Mouse (Mus musculus) neural tube, embryonic 11.5 days (tissue): Measurements from ENCODE around the gene Ankrd28. TPM values are rescaled to one million over a fixed set of nuclear protein-coding genes. Genes with fewer than 3 reads are reported as not detected.
"Not testable (repeated sequence)": the region's sequence is repeated elsewhere in the genome, so short reads cannot be mapped to it uniquely, and the experiment has no call there.

Experiments
- ATAC-seq: fragments of 200-750 bp; cut with Nextera tagmentation; 2 replicates; pipeline ENCODE4 v1.8.0; 2017; ENCODE audit warnings: moderate number of reproducible peaks, mild to moderate bottlenecking, moderate TSS enrichment, moderate library complexity; ENCODE audit not compliant: insufficient read depth, low FRiP score, low TSS enrichment
- DNase-seq: peaks from one replicate; pipeline ENCODE4 v3.0.0-alpha.2; 2015; ENCODE audit warnings: low spot score
- H3K27ac ChIP-seq: fragments of 300-500 bp; sonication (generic); 2 replicates; pipeline ENCODE4 v1.5.1; 2014; ENCODE audit warnings: low read depth, mild to moderate bottlenecking, low read length
- H3K27me3 ChIP-seq: fragments of 300-500 bp; sonication (generic); 2 replicates; pipeline ENCODE4 v1.6.1; 2014; ENCODE audit warnings: mild to moderate bottlenecking, low read length, mixed read lengths; ENCODE audit not compliant: control insufficient read depth, insufficient read depth
- H3K36me3 ChIP-seq: fragments of 300-500 bp; sonication (generic); 2 replicates; pipeline ENCODE4 v1.6.1; 2014; ENCODE audit warnings: mild to moderate bottlenecking, low read length, moderate library complexity, mixed read lengths; ENCODE audit not compliant: control insufficient read depth, insufficient read depth
- H3K4me1 ChIP-seq: fragments of 300-500 bp; sonication (generic); 2 replicates; pipeline ENCODE4 v1.6.1; 2014; ENCODE audit warnings: low read length, mixed read lengths; ENCODE audit not compliant: control insufficient read depth, insufficient read depth
- H3K4me2 ChIP-seq: fragments of 300-500 bp; sonication (generic); 2 replicates; pipeline ENCODE4 v1.6.1; 2014; ENCODE audit warnings: low read depth, mild to moderate bottlenecking, moderate library complexity
- H3K4me3 ChIP-seq: fragments of 300-500 bp; sonication (generic); 2 replicates; pipeline ENCODE4 v1.5.1; 2014; ENCODE audit warnings: low read depth, low read length
- H3K9ac ChIP-seq: fragments of 300-500 bp; sonication (generic); 2 replicates; pipeline ENCODE4 v1.6.1; 2014; ENCODE audit warnings: mild to moderate bottlenecking, low read length
- H3K9me3 ChIP-seq: fragments of 300-500 bp; sonication (generic); 2 replicates; pipeline ENCODE4 v1.6.1; 2016; ENCODE audit warnings: low read length; ENCODE audit not compliant: control insufficient read depth
- WGBS: fragments of 180-500 bp; shearing (Covaris S2); extraction: QIAGEN DNeasy Blood & Tissue Kit; methylation state at CpG from one replicate; pipeline ENCODE4 v1.1.7; 2014; 5-methylcytosine and 5-hydroxymethylcytosine counted together
- polyA plus RNA-seq: library from polyadenylated mRNA; unstranded; fragments of >200 nt; fragmentation: Nextera tagmentation; extraction: Ambion mirVana; gene quantifications from 2 replicates; pipeline ENCODE4 v1.2.1, GENCODE M21; 2014

The Ankrd28 gene
- polyA plus RNA-seq, 1 experiment from 2014 or later: 10.2 TPM

- DNase-seq, ATAC-seq, H3K9ac ChIP-seq: not testable (repeated sequence)
These were observed 72.0 kb downstream of the Ankrd28 start for GRCm38 (mm10) chr14:31758410-31758809.

DNA sequence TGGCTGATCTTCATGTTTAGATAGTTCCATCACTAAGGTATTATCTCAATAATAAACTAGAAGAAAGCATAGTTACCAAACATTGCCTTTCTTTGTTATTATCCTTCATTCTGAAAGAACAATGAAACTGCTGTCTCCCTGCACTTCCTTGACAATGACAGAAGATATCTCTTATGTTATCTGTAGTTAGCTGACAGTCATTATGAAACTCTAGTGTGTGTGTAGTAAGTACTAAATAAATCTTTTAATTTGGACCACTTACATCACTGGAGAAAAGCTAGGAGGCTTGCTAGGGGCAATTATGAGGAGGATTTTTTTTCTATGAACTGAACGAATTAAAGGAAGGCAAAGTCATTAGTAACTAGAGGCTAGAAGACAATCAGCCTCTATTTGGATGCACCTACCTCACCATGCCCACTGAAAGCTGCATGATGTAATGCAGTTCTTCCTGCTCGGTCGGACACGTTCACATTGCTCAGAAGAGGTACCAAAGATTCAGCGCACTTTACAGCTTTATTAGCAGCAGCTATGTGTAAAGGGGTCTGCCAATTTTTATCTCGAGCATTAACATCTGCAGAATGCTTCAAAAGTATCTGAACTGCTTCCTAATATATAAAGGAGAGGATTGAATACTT lies 82.1 kb downstream of the Ankrd28 start:
- H3K9ac ChIP-seq: no peak overlapping the region
- H3K4me1 ChIP-seq: no peaks in the 10 kb centered on the region
- no peaks in the 10 kb centered on the region for H3K27me3 ChIP-seq
- no peak overlapping the region for H3K4me2 ChIP-seq
- ATAC-seq (no peak), DNase-seq (no peak)
- no peak overlapping the region for H3K27ac ChIP-seq
- WGBS: 89% methylated on average over 6 of the region's 6 CpGs
- peaks cover 3% of the 10 kb centered on the region; the same call in 1 of the 2 replicates for H3K36me3 ChIP-seq
- no peaks in the 10 kb centered on the region for H3K9me3 ChIP-seq
- no peak overlapping the region for H3K4me3 ChIP-seq

More at GRCm38 (mm10) chr14:31758410-31758809, 72.0 kb downstream of the Ankrd28 start:
- not testable (repeated sequence) for H3K4me3 ChIP-seq, H3K36me3 ChIP-seq, H3K4me1 ChIP-seq, H3K9me3 ChIP-seq, H3K4me2 ChIP-seq, H3K27me3 ChIP-seq, H3K27ac ChIP-seq
- 91% methylated on average over 3 of the region's 3 CpGs for WGBS

- Histone ChIP-seq H3K4me1 (no peaks in the 10 kb centered on the region), H3K9ac (no peak overlapping the region), H3K9me3 (no peaks in the 10 kb centered on the region), H3K27me3 (no peaks in the 10 kb centered on the region), H3K4me2 (no peak overlapping the region), H3K36me3 (peaks cover 3% of the 10 kb centered on the region; the same call in 1 of the 2 replicates), H3K4me3 (no peak overlapping the region), H3K27ac (no peak overlapping the region)
- ATAC-seq (no peak), DNase-seq (no peak)
- 94% methylated on average over 3 of the region's 3 CpGs for WGBS
These were observed 87.9 kb downstream of the Ankrd28 start for GRCm38 (mm10) chr14:31742523-31742922.

DNA sequence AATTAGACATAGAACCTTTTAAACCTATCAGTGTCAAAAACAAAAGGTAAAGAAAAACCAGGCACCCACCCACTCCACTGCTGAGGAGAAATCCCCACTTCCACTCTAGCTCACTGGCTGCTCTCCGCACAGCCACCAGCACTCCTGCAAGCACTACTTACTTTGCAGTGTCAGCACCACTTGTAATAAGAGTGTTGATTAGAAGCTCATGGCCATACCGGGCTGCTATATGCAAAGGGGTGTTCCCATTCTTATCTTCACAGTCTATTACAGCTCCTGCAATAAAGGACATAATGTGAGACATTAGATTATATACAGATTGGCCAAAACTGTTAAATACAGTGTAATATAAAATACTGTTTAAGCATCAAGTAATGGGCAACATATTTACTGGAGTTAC lies 95.6 kb downstream of the Ankrd28 start:
- no peak for DNase-seq
- Histone ChIP-seq H3K36me3 (no peaks in the 10 kb centered on the region), H3K9me3 (no peaks in the 10 kb centered on the region), H3K27ac (no peak overlapping the region), H3K4me2 (no peak overlapping the region), H3K27me3 (no peaks in the 10 kb centered on the region), H3K4me3 (no peak overlapping the region), H3K9ac (no peak overlapping the region), H3K4me1 (no peaks in the 10 kb centered on the region)
- no peak for ATAC-seq
- WGBS: 93% methylated on average over 2 of the region's 2 CpGs

- H3K4me3 ChIP-seq: no peak overlapping the region
- H3K9ac ChIP-seq: no peak overlapping the region
- H3K27ac ChIP-seq: no peak overlapping the region
- H3K9me3 ChIP-seq: no peaks in the 10 kb centered on the region
- DNase-seq (no peak), ATAC-seq (no peak)
- WGBS: 93% methylated on average over 3 of the region's 3 CpGs
- no peaks in the 10 kb centered on the region for H3K4me1 ChIP-seq
- H3K27me3 ChIP-seq: no peaks in the 10 kb centered on the region
- no peak overlapping the region for H3K4me2 ChIP-seq
- H3K36me3 ChIP-seq: no peaks in the 10 kb centered on the region
These were observed 102.9 kb downstream of the Ankrd28 start for GRCm38 (mm10) chr14:31727522-31727921.

- ATAC-seq (no peak), DNase-seq (no peak)
- Histone ChIP-seq H3K4me1 (no peaks in the 10 kb centered on the region), H3K9me3 (no peaks in the 10 kb centered on the region), H3K4me3 (no peak overlapping the region), H3K36me3 (peaks cover 5% of the 10 kb centered on the region), H3K27me3 (no peaks in the 10 kb centered on the region), H3K4me2 (no peak overlapping the region), H3K27ac (no peak overlapping the region), H3K9ac (no peak overlapping the region)
- WGBS: 95% methylated on average over 1 of the region's 1 CpGs
These were observed 107.7 kb downstream of the Ankrd28 start for GRCm38 (mm10) chr14:31722746-31723145.

DNA sequence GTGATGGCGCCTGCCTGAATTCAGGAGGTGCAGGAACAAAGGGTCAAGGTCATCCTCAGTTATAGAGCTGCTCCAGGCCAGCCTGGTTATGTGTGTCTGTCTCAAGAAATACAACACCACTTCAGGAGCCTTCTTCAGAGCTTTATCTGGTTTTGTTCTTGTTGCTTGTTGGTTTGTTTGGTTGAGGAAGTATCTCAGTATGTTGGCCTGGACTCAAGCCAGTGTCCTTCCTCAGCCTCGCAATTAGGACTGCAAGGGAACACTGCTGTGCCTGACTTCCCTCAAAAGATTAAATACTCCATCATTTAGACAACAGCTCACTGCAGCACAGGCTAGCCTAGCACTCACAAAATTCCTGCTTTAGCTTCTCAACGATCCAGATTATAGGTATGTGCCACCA lies 109.2 kb downstream of the Ankrd28 start:
- no peaks in the 10 kb centered on the region for H3K4me1 ChIP-seq
- WGBS: 92% methylated on average over 3 of the region's 3 CpGs
- no peak overlapping the region for H3K4me2 ChIP-seq
- no peak overlapping the region for H3K9ac ChIP-seq
- DNase-seq (no peak), ATAC-seq (no peak)
- H3K9me3 ChIP-seq: no peaks in the 10 kb centered on the region
- no peaks in the 10 kb centered on the region for H3K27me3 ChIP-seq
- peaks cover 5% of the 10 kb centered on the region for H3K36me3 ChIP-seq
- no peak overlapping the region for H3K27ac ChIP-seq
- H3K4me3 ChIP-seq: no peak overlapping the region

DNA sequence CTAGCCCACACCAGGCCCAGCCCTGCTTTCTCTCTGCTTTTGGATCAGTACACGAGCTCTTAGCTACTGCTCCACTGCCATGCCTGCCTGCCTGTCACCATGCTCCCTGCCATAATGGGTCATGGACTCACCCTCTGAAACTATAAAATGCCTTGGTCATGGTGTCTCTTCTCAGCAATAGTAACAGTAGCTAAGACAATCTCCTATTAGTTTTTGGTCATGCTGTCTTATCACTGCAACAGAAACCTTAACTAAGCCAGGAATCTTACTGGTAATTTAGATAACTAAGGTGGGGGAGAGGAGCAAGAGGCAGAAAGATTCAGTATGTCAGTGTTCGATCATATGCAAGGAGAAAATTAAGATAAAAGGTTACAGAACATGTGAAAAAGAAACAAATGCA lies 112.1 kb downstream of the Ankrd28 start:
- 90% methylated on average over 2 of the region's 2 CpGs for WGBS
- ATAC-seq (no peak), DNase-seq (no peak)
- Histone ChIP-seq H3K4me2 (no peak overlapping the region), H3K36me3 (peaks cover 5% of the 10 kb centered on the region), H3K4me3 (no peak overlapping the region), H3K9ac (no peak overlapping the region), H3K27ac (no peak overlapping the region), H3K4me1 (no peaks in the 10 kb centered on the region), H3K27me3 (no peaks in the 10 kb centered on the region), H3K9me3 (no peaks in the 10 kb centered on the region)

DNA sequence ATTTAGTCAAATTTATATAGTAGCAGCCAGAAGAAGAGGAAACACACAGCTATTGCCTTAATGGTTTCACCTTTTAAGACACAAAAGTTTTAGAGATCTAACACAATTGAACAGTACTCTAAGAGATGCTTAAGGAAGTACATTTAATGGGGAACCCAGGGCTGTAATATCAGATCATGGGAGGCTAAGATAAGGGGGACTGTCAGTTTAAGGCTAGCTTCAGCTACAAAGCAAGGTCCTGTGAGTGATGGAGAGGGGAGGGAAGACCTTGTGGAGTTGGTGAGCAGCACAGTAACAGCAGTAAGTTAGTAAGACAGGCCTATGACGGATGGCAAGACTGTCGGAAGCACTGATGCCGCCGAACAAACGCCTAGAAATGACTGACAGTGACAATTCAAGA lies 113.1 kb downstream of the Ankrd28 start:
- Histone ChIP-seq H3K4me1 (no peaks in the 10 kb centered on the region), H3K36me3 (peaks cover 5% of the 10 kb centered on the region), H3K4me3 (no peak overlapping the region), H3K9ac (no peak overlapping the region), H3K27me3 (no peaks in the 10 kb centered on the region), H3K27ac (no peak overlapping the region), H3K9me3 (no peaks in the 10 kb centered on the region), H3K4me2 (no peak overlapping the region)
- DNase-seq (no peak), ATAC-seq (no peak)
- WGBS: 95% methylated on average over 5 of the region's 5 CpGs
